Mouse (Mus musculus): ENCODE data around the gene Pole. TPM values are rescaled to one million over a fixed set of nuclear protein-coding genes. Genes with fewer than 3 reads are reported as not detected.

Gene Pole
- total and polyA plus RNA-seq, 2 experiments from 2014 or later = 3.1 to 10.2 TPM

DNA sequence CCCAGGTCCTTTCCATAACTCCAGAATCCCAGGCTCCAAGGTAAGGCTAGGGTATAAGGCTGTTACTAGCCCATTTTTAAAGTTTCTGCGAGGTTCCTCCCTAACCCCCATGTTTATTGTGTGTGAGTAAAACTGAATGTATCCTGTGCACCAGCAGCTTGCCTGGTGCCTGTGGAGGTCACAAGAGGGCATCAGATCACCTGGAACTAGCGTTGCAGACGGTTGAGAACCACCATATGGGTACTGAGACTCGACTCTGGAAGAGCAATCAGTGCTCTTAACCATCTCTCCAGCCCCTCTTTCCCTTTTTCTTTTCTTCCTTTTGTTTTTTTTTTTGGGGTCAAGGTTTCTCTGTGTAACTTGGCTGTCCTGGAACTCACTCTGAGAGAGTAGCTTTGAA, 93.7 kb downstream of the Pole start:
- ATAC-seq (ENCODE audit: low FRiP score) = no peak
- Histone ChIP-seq H3K4me3 (ENCODE audit: low read depth, low read length) (no peak overlapping the region), H3K4me2 (ENCODE audit: low read depth, low read length, poor library complexity, severe bottlenecking) (no peak overlapping the region), H3K4me1 (ENCODE audit: insufficient read depth, low read length) (peaks cover 4% of the 10 kb centered on the region; the same call in 1 of the 2 replicates), H3K9ac (replicated peaks; ENCODE audit: low read length, poor library complexity, severe bottlenecking) (no peak overlapping the region), H3K36me3 (ENCODE audit: insufficient read depth, low read length) (peaks cover 45% of the 10 kb centered on the region), H3K27me3 (ENCODE audit: insufficient read depth, low read length) (no peaks in the 10 kb centered on the region), H3K27ac (ENCODE audit: low read depth, low read length) (no peak overlapping the region), H3K9me3 (ENCODE audit: low read length) (no peaks in the 10 kb centered on the region)
- 95% methylated on average over 4 of the region's 4 CpGs for WGBS
- no peak for TF ChIP-seq CTCF (IDR thresholded peaks at IDR 0.05)
- no peak for DNase-seq (ENCODE audit: low spot score)

DNA sequence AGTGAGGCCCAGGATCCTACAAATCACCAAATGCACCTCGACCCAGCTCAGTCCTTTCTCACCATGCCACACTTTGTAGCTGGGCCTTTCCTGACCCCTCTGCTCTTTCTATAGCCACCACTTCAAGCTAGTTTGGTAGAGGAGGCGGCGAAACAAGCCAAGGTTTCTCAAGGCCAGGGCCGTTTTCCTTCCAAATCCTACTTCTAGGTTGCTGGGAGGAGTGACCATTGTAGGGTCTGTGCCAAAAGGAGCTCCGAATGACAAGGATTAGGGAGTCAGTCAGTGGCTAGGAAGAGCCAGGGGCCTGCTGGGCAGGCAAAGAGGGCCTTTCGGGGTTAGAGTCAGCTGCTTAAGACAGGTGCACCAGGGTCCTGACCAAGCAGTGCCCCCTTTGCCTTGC, 98.4 kb downstream of the Pole start:
- DNase-seq (ENCODE audit: low spot score) (no peak), ATAC-seq (ENCODE audit: low FRiP score) (no peak)
- Histone ChIP-seq H3K4me1 (ENCODE audit: insufficient read depth, low read length) (peaks cover 7% of the 10 kb centered on the region; the same call in 1 of the 2 replicates), H3K4me2 (ENCODE audit: low read depth, low read length, poor library complexity, severe bottlenecking) (no peak overlapping the region), H3K4me3 (ENCODE audit: low read depth, low read length) (no peak overlapping the region), H3K36me3 (ENCODE audit: insufficient read depth, low read length) (peaks cover 6% of the 10 kb centered on the region; the same call in 1 of the 2 replicates), H3K9ac (replicated peaks; ENCODE audit: low read length, poor library complexity, severe bottlenecking) (no peak overlapping the region), H3K27ac (ENCODE audit: low read depth, low read length) (no peak overlapping the region), H3K27me3 (ENCODE audit: insufficient read depth, low read length) (no peaks in the 10 kb centered on the region), H3K9me3 (ENCODE audit: low read length) (no peaks in the 10 kb centered on the region)
- WGBS = 61% methylated on average over 6 of the region's 6 CpGs
- TF ChIP-seq CTCF (IDR thresholded peaks at IDR 0.05) = no peak

DNA sequence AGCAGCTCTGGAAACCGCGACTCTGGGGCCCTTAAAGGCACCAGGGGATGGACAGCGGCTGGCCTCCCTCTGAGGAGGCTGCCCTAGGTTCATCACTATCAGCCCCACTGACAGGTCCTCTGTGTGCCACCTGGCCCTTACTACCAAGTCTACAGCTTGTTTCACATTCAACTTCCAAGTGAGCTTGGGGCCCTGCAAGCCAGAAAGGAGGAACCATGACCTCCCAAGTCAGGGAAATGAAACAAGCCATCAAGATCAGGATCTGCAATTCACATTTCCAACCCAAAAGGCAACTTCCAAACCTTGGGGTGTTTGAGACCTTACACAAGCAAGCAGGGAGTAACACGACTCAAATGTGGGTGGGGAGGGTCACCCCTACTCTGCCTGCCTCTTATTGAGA, 99.2 kb downstream of the Pole start:
- H3K36me3 ChIP-seq (ENCODE audit: insufficient read depth, low read length) = peaks cover 3% of the 10 kb centered on the region; the same call in 1 of the 2 replicates
- peak overlapping the region; percentile 59 for H3K4me2 ChIP-seq (ENCODE audit: low read depth, low read length, poor library complexity, severe bottlenecking)
- no peak for DNase-seq (ENCODE audit: low spot score)
- no peaks in the 10 kb centered on the region for H3K27me3 ChIP-seq (ENCODE audit: insufficient read depth, low read length)
- no peak overlapping the region for H3K27ac ChIP-seq (ENCODE audit: low read depth, low read length)
- no peak overlapping the region for H3K9ac ChIP-seq (replicated peaks; ENCODE audit: low read length, poor library complexity, severe bottlenecking)
- peaks cover 7% of the 10 kb centered on the region; the same call in 1 of the 2 replicates for H3K4me1 ChIP-seq (ENCODE audit: insufficient read depth, low read length)
- no peak for TF ChIP-seq CTCF (IDR thresholded peaks at IDR 0.05)
- H3K4me3 ChIP-seq (ENCODE audit: low read depth, low read length) = peak overlapping the region; percentile 57
- no peaks in the 10 kb centered on the region for H3K9me3 ChIP-seq (ENCODE audit: low read length)
- WGBS = 48% methylated on average over 4 of the region's 4 CpGs
- ATAC-seq (ENCODE audit: low FRiP score) = no peak

DNA sequence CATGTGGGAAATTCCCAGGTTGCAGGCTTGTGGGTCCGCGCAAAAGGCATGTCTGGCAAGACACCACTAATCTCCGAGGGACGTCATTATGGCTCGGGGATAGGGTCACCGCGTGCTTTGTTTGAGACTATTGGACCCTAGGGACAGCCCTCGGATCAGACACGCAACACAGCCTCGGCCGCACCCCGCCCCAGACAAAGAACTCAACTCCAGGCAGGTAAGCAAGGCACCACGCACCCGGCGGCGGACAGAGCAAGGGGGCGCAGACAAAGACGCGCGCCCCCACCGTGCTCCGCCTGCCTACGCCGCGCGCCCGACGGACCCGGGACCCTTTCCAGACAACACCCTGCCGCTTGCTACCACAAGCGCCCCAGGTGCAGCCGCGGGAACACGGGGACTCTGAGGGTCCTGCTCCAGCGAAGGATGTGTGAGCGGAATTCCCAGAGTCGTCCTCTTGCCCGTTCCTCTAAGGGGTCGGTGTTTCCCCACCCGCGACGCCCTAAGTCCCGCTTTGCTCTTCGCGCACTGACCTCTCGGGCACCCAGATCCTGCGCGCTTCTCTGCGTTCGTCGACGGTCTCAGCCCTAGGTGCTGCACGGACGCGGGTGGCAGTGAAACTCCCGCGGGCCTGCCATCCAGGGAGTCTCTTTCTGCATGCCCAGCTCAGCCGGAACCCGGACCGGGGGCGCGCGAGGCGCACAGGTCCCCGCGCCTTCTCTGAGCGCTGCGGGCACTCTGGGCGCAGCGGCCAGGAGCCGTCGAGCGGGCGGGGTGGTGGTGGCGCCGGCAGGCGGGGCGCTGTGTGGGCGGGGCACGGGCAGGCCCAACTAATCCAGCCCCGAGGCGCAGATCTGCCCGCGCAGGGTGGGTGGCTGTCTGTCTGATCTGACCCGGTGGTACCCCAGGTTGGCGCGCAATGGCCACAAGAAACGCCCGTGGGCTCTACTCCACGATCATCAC, 100.5 kb downstream of the Pole start:
- Histone ChIP-seq H3K27ac (ENCODE audit: low read depth, low read length) (peak overlapping the region; percentile 38; the same call in 1 of the 2 replicates), H3K36me3 (ENCODE audit: insufficient read depth, low read length) (peaks cover 3% of the 10 kb centered on the region; the same call in 1 of the 2 replicates)
- TF ChIP-seq CTCF (IDR thresholded peaks at IDR 0.05) = no peak

More for the DNA sequence above, 100.5 kb downstream of the Pole start:
- Histone ChIP-seq H3K4me3 (ENCODE audit: low read depth, low read length) (peak overlapping the region; percentile 57), H3K4me1 (ENCODE audit: insufficient read depth, low read length) (peaks cover 7% of the 10 kb centered on the region; the same call in 1 of the 2 replicates), H3K9ac (replicated peaks; ENCODE audit: low read length, poor library complexity, severe bottlenecking) (peak overlapping the region; percentile 64), H3K27me3 (ENCODE audit: insufficient read depth, low read length) (no peaks in the 10 kb centered on the region), H3K9me3 (ENCODE audit: low read length) (no peaks in the 10 kb centered on the region), H3K4me2 (ENCODE audit: low read depth, low read length, poor library complexity, severe bottlenecking) (peak overlapping the region; percentile 59)
- WGBS = 2% methylated on average over 87 of the region's 90 CpGs
- ATAC-seq (ENCODE audit: low FRiP score) (peak; percentile 83), DNase-seq (ENCODE audit: low spot score) (peak; percentile 57)

Other genes with a start within 250 kb of the Pole start
- not detected in 2 replicates for gene Gm17655, start 213.8 kb upstream of the Pole start, total RNA-seq (2014; rRNA removed)
- gene Gm17655, start 213.8 kb upstream of the Pole start, polyA plus RNA-seq (2015; fragmentation: Nextera tagmentation; extraction: Ambion mirVana) = 2.7 and 2.8 TPM in 2 replicates
- gene Gm35315, start 191.9 kb upstream of the Pole start, total RNA-seq (2014; rRNA removed) = 0.28 and 0.88 TPM in 2 replicates
- gene Gm35315, start 191.9 kb upstream of the Pole start, polyA plus RNA-seq (2015; fragmentation: Nextera tagmentation; extraction: Ambion mirVana) = 0.39 and 0.40 TPM in 2 replicates
- 20.9 and 21.6 TPM in 2 replicates for gene Plcxd1, start 186.3 kb upstream of the Pole start, total RNA-seq (2014; rRNA removed)
- gene Plcxd1, start 186.3 kb upstream of the Pole start, polyA plus RNA-seq (2015; fragmentation: Nextera tagmentation; extraction: Ambion mirVana) = 10.0 and 10.5 TPM in 2 replicates
- 119 and 135 TPM in 2 replicates for gene Gtpbp6, start 178.1 kb upstream of the Pole start, total RNA-seq (2014; rRNA removed)
- 57.5 and 65.3 TPM in 2 replicates for gene Gtpbp6, start 178.1 kb upstream of the Pole start, polyA plus RNA-seq (2015; fragmentation: Nextera tagmentation; extraction: Ambion mirVana)
- 10.9 and 16.4 TPM in 2 replicates for gene Zfp605, start 176.2 kb upstream of the Pole start, total RNA-seq (2014; rRNA removed)
- 14.7 and 16.8 TPM in 2 replicates for gene Zfp605, start 176.2 kb upstream of the Pole start, polyA plus RNA-seq (2015; fragmentation: Nextera tagmentation; extraction: Ambion mirVana)
- 58.0 and 70.8 TPM in 2 replicates for gene Chfr, start 150.5 kb upstream of the Pole start, total RNA-seq (2014; rRNA removed)
- 62.5 and 62.6 TPM in 2 replicates for gene Chfr, start 150.5 kb upstream of the Pole start, polyA plus RNA-seq (2015; fragmentation: Nextera tagmentation; extraction: Ambion mirVana)
- 23.4 and 24.7 TPM in 2 replicates for gene Golga3, start 109.6 kb upstream of the Pole start, total RNA-seq (2014; rRNA removed)
- 18.9 and 20.1 TPM in 2 replicates for gene Golga3, start 109.6 kb upstream of the Pole start, polyA plus RNA-seq (2015; fragmentation: Nextera tagmentation; extraction: Ambion mirVana)
- 27.9 and 30.7 TPM in 2 replicates for gene Ankle2, start 55.3 kb upstream of the Pole start, total RNA-seq (2014; rRNA removed)
- 15.4 and 17.1 TPM in 2 replicates for gene Ankle2, start 55.3 kb upstream of the Pole start, polyA plus RNA-seq (2015; fragmentation: Nextera tagmentation; extraction: Ambion mirVana)
- gene Pgam5, start 16.4 kb upstream of the Pole start, total RNA-seq (2014; rRNA removed) = 156 and 164 TPM in 2 replicates
- gene Pgam5, start 16.4 kb upstream of the Pole start, polyA plus RNA-seq (2015; fragmentation: Nextera tagmentation; extraction: Ambion mirVana) = 117 and 119 TPM in 2 replicates
- gene Pxmp2, start 120 bp upstream of the Pole start, total RNA-seq (2014; rRNA removed) = 7.8 and 9.1 TPM in 2 replicates
- gene Pxmp2, start 120 bp upstream of the Pole start, polyA plus RNA-seq (2015; fragmentation: Nextera tagmentation; extraction: Ambion mirVana) = 16.3 and 16.7 TPM in 2 replicates
- gene P2rx2, start 56.9 kb downstream of the Pole start, total RNA-seq (2014; rRNA removed) = 10.6 and 11.9 TPM in 2 replicates
- gene P2rx2, start 56.9 kb downstream of the Pole start, polyA plus RNA-seq (2015; fragmentation: Nextera tagmentation; extraction: Ambion mirVana) = 10.7 and 13.4 TPM in 2 replicates
- gene Lrcol1, start 58.4 kb downstream of the Pole start, total RNA-seq (2014; rRNA removed) = not detected in 2 replicates
- gene Lrcol1, start 58.4 kb downstream of the Pole start, polyA plus RNA-seq (2015; fragmentation: Nextera tagmentation; extraction: Ambion mirVana) = not detected in 2 replicates
- gene Fbrsl1, start 162.2 kb downstream of the Pole start, total RNA-seq (2014; rRNA removed) = 32.8 and 36.2 TPM in 2 replicates
- gene Fbrsl1, start 162.2 kb downstream of the Pole start, polyA plus RNA-seq (2015; fragmentation: Nextera tagmentation; extraction: Ambion mirVana) = 14.7 and 20.3 TPM in 2 replicates